8 mouse cellular contexts compared by ENCODE assay signal in the genomic region with DNA sequence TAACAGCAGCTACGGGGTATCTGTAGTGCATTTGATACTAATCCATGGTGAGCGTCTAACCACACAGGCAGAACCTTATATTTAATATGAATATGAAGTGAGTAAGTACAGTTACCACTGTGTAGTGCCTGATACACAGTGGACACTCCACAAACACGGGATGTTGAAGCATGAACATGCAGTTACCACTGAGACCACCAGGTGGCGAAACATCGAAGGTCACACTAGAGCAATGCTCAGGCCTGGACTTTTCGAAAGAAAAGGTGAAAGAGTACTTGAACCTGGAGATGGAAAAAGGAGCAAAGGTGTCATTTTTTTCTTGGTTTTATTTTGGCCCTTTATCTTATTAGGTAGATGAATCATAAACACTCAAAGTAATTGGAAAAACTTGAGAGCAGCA. TPM values are rescaled to one million over a fixed set of nuclear protein-coding genes. Genes with fewer than 3 reads are reported as not detected.
A peak's percentile ranks its signal among the peaks of the same experiment; 100 is the strongest.
DNase-seq lines count a peak whose midpoint lies in the region; TF ChIP-seq lines count a peak whose summit lies in the region.
"Had no signal": no experiment of that assay in that cellular context is flagged by ENCODE, and none has a peak within 500 bp of the region (broad histone marks: within the 10 kb centered on the region; RNA-seq: fewer than 3 reads in every experiment).

No protein-coding gene starts in this region.

- no peaks in the 10 kb centered on the region for H3K4me1 ChIP-seq in lung, adult 2 months (ENCODE audit: control insufficient read depth, insufficient read depth, low read length)
- H3K4me1 ChIP-seq: hindbrain, embryonic 15.5 days had no signal

- no peak overlapping the region for H3K4me3 ChIP-seq in gastrocnemius, adult 2 months
- H3K4me3 ChIP-seq in lung, adult 2 months (replicated peaks; ENCODE audit: extremely low read depth, low read depth, low read length), result no peak overlapping the region
- H3K4me3 ChIP-seq: hindbrain, embryonic 15.5 days had no signal

- peak overlapping the region; percentile 64 for H3K27ac ChIP-seq in gastrocnemius, adult 2 months
- H3K27ac ChIP-seq: hindbrain, embryonic 15.5 days had no signal

- DNase-seq in urinary bladder, adult 2 months (ENCODE audit: low spot score), result peak; percentile 40
- no peak for DNase-seq in urinary bladder, postnatal 10 days (ENCODE audit: low spot score)
- DNase-seq in brain, adult 2 months (ENCODE audit: low read depth, low spot score), result peak; percentile 71
- peak; percentile 81 for DNase-seq in gastrocnemius, adult 2 months
- DNase-seq in kidney, adult 9 months, result peak; percentile 78
- DNase-seq in lung, adult 2 months, result peak; percentile 71
- DNase-seq in spleen, adult 12 weeks (ENCODE audit: low spot score), result peak; percentile 5

- TF ChIP-seq POLR2A in lung, adult 2 months (IDR thresholded peaks at IDR 0.05; ENCODE audit: borderline replicate concordance, extremely low read depth, low read depth, low read length), result no peak

- TF ChIP-seq CTCF in gastrocnemius, adult 2 months (IDR thresholded peaks at IDR 0.05), result peak; percentile 96
- peak; percentile 85 for TF ChIP-seq CTCF in lung, adult 2 months (IDR thresholded peaks at IDR 0.05; ENCODE audit: insufficient read depth, low read length)

- intact Hi-C loops in gastrocnemius, adult 2 months (cut with DNase I), result loop anchor here (1.0 to 2.0 kb wide), 2 partner anchors 63 to 103 kb away; no protein-coding TSS in a partner anchor

- 33% methylated on average over 6 of the region's 6 CpGs for WGBS in lung, adult 2 months

RNA-seq across cellular contexts. Expression of a gene that starts 38.1 kb away (rescaled TPM):
- polyA plus RNA-seq in urinary bladder, adult 2 months (2012; rRNA removed), result 18.1 and 25.9 TPM in 2 replicates
- total RNA-seq in gastrocnemius, adult 2 months (2021), result 100 to 1,000 TPM; 119 to 145 TPM
- polyA plus RNA-seq in lung, adult 2 months (2012; rRNA removed), result 7.0 and 13.8 TPM in 2 replicates

RNA-seq across cellular contexts. Expression of a gene that starts 43.5 kb away (rescaled TPM):
- 3.5 and 4.0 TPM in 2 replicates for polyA plus RNA-seq in urinary bladder, adult 2 months (2012; rRNA removed)
- 1 to 10 TPM; 1.1 to 2.2 TPM for total RNA-seq in gastrocnemius, adult 2 months (2021)
- polyA plus RNA-seq in lung, adult 2 months (2012; rRNA removed), result 1.9 and 2.2 TPM in 2 replicates
